Mouse (Mus musculus) olfactory bulb, adult 2 months (tissue): Measurements from ENCODE around the gene Cilp.

Experiments
- CTCF ChIP-seq: fragments of 200-500 bp; IDR thresholded peaks from 2 replicates; pipeline ENCODE4 v1.5.1; 2012; ENCODE audit warnings: low read depth, mild to moderate bottlenecking, low read length, moderate library complexity; ENCODE audit not compliant: insufficient read depth
- POLR2A ChIP-seq: fragments of 200-500 bp; IDR thresholded peaks from 2 replicates; pipeline ENCODE4 v1.6.1; 2012; ENCODE audit warnings: mild to moderate bottlenecking, low read depth, low read length, moderate library complexity; ENCODE audit not compliant: insufficient read depth

GRCm38 (mm10) chr9:65218916-65219315 lies 46.1 kb upstream of the Cilp start:
- TF ChIP-seq POLR2A (no peak), CTCF (no peak)
